Mouse (Mus musculus) embryonic fibroblast, embryonic 13.5 days (primary cell): ENCODE results near the gene Sec24a. TPM values are rescaled to one million over a fixed set of nuclear protein-coding genes. Genes with fewer than 3 reads are reported as not detected.

Experiments
- H3K27ac ChIP-seq: 2 replicates; pipeline ENCODE4 v1.5.1; 2012; ENCODE audit warnings: low read length, control low read depth, inconsistent platforms; ENCODE audit not compliant: insufficient read depth
- H3K4me1 ChIP-seq: 2 replicates; pipeline ENCODE4 v1.6.1; 2011; ENCODE audit warnings: low read length; ENCODE audit not compliant: control insufficient read depth, insufficient read depth
- H3K4me3 ChIP-seq: 2 replicates; pipeline ENCODE4 v1.5.1; 2011; ENCODE audit warnings: mild to moderate bottlenecking, control low read depth, low read length; ENCODE audit not compliant: insufficient read depth
- CTCF ChIP-seq: IDR thresholded peaks from 2 replicates; pipeline ENCODE4 v1.5.1; 2011; ENCODE audit warnings: mild to moderate bottlenecking, control low read depth, low read length, moderate library complexity, borderline replicate concordance; ENCODE audit not compliant: insufficient read depth
- POLR2A ChIP-seq: IDR thresholded peaks from 2 replicates; pipeline ENCODE4 v1.6.1; 2011; ENCODE audit warnings: low read depth, mild to moderate bottlenecking, control low read depth, low read length, moderate library complexity
- polyA plus RNA-seq: library from polyadenylated mRNA; stranded (reverse); fragments of >200 nt; gene quantifications from 2 replicates; pipeline ENCODE4 v1.2.4, GENCODE M21; 2011; ENCODE audit warnings: low read depth; ENCODE audit not compliant: missing spikeins, insufficient read length

The Sec24a gene
- polyA plus RNA-seq, 1 experiment, result 42.0 TPM

DNA sequence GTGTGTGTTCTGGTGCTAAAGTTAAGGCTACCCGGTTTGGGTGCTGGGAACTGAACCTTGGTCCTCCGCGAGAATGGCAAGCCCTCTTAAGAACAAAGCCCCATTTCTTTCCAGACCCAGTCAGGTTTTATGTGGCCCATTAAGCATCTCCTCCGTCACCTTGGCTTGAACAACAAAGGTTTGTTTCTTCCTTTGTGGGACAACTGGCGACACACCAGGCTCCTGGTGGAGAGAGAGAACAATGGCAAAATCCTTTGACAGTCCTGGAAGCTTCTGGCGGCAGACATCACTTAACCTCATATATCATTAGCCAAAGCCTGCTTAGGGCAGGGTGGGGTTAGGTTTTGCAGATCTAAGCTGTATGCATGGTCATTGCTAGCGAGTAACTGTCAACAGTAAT, 100.8 kb downstream of the Sec24a start:
- TF ChIP-seq POLR2A (no peak), CTCF (no peak)
- H3K4me1 ChIP-seq, result no peaks in the 10 kb centered on the region
- H3K4me3 ChIP-seq, result no peak overlapping the region
- H3K27ac ChIP-seq, result no peak overlapping the region

DNA sequence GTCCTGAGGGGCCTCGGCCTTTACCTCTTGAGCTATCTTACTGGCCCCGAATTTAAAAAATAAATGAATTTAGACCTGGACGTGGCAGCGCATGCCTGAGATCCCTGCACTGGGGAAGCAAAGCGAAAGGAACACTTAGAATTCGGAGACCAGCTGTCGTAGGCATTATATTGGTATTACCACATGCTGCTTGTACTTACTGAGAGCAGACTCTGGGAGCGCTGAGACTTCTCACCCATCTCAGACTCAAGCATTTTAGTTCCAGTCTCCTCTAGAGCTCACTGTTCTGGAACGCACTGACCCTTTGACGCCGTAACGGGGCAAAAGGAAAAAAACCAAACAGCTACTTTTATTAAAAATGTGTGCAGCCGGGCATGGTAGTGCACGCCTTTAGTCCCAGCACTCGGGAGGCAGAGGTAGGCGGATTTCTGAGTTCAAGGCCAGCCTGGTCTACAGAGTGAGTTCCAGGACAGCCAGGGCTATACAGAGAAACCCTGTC, 101.5 kb downstream of the Sec24a start:
- Histone ChIP-seq H3K27ac (no peak overlapping the region), H3K4me1 (no peaks in the 10 kb centered on the region), H3K4me3 (no peak overlapping the region)
- TF ChIP-seq CTCF (no peak), POLR2A (no peak)

DNA sequence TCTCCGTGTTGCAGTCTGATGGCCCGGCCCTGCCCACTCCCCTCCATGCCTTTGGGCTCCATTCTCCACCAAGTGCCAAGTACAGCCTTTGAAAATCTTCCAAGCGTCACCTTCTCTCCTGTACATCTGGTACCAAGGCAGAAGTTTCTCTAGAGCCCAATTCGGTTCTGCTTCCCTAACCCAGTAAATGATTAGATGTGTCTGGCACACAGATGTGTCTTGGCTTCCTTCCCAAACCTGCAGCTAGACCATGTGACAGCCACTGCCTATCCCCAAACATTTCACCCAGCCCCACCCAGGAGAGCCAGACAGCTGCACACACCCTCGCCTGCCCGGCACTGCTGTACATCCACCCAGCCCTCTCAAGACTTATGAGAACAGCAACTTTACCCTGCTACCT, 104.7 kb downstream of the Sec24a start:
- no peaks in the 10 kb centered on the region for H3K4me1 ChIP-seq
- H3K4me3 ChIP-seq, result no peak overlapping the region
- H3K27ac ChIP-seq, result no peak overlapping the region
- no peak for TF ChIP-seq POLR2A
- TF ChIP-seq CTCF, result no peak

DNA sequence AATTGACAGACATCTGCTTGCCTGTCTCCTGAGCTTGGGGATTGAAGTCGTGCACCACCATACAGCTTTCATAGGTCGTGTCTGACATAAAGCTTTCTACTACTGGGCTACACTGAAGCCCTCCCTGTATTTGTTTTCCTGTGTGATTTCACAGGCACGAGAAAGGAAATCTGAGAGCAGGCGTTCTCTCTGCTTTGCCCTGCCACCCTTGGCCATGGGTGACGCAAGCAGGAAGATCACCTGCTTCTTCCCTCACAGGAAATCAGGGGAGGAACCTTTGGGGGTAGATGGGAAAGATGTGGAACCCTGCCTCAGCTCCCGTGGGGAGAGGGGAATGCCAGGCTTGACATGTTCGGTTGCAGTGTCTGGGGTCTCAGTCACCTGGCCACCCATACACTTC, 105.1 kb downstream of the Sec24a start:
- H3K4me3 ChIP-seq, result no peak overlapping the region
- no peaks in the 10 kb centered on the region for H3K4me1 ChIP-seq
- no peak overlapping the region for H3K27ac ChIP-seq
- TF ChIP-seq POLR2A, result no peak
- no peak for TF ChIP-seq CTCF

DNA sequence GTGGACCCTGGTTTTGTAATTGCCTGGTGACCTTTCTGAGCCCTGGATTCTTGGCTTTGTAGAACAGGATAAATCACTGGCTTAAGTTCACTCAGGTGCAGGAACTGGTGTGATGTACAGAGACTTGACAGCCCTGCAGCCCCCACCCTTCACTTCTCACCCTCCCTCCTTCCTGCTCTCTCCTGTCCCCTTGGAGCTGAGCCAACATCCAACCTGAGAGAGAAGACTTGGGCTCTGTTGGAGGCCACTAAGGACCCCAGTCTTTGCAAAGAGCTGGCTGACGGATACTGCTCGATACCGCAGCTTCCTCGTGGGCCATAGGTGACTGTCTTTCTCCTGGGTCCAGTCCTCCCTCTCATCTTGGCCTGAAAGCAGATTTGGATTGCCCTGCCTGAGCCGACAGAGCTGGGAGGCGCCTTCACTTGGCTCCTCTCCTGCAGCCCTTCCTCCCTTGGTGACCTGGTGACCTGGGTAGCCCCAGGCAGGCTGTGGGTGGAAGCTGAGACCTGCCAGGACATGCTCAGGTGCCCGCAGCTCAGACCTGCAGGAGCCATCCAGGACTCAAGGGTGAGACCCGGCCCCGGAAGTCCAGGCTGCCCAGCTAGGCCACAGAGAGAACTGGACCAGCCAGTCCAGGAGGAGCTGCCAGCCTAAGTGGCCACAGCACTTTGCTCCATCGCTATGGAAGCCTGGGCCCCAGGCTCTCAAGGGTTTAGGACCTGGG, 106.5 kb downstream of the Sec24a start:
- no peak overlapping the region for H3K4me3 ChIP-seq
- no peaks in the 10 kb centered on the region for H3K4me1 ChIP-seq
- no peak for TF ChIP-seq CTCF
- no peak for TF ChIP-seq POLR2A
- H3K27ac ChIP-seq, result no peak overlapping the region

DNA sequence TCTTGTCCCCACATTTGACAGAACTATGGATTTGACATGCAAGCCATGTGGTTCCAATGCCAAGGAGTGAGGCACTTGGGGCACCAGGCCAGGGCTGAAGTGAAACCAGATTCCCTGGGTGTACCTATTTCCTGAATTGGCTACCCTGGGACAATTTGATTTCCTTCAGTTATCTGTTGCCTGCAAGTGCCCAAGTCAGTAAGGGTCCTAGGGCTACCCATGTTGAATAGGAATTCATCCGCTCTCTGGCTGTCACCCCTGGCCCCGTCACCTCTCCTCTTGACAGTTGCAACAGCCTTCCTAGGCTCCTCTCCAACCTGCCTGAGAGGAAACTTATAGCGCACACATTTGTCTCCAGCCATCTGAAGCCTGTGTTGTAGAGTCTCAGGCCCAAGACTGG, 108.5 kb downstream of the Sec24a start:
- no peaks in the 10 kb centered on the region for H3K4me1 ChIP-seq
- H3K4me3 ChIP-seq, result no peak overlapping the region
- no peak for TF ChIP-seq CTCF
- TF ChIP-seq POLR2A, result no peak
- H3K27ac ChIP-seq, result no peak overlapping the region

DNA sequence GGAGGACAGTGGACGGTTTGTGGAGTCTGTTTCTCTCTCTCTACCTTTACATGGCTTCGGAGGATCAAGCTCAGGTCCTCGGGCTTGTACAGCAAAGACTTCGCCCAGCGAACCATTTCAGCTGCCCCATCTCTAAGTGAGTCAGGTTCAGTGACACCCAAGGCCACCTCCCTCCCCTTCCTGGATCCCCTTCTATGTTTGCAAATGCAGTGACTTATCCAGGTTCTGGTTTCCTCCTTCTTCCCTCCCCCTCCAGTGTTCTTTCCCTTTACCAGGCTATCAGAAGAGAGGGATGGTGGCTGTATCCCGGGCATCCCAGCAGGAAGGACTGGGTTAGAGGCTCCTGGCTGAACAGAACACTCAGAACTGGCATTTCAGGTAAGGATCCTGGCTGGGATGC, 109.7 kb downstream of the Sec24a start:
- H3K4me3 ChIP-seq, result no peak overlapping the region
- H3K4me1 ChIP-seq, result no peaks in the 10 kb centered on the region
- TF ChIP-seq CTCF (no peak), POLR2A (no peak)
- no peak overlapping the region for H3K27ac ChIP-seq

DNA sequence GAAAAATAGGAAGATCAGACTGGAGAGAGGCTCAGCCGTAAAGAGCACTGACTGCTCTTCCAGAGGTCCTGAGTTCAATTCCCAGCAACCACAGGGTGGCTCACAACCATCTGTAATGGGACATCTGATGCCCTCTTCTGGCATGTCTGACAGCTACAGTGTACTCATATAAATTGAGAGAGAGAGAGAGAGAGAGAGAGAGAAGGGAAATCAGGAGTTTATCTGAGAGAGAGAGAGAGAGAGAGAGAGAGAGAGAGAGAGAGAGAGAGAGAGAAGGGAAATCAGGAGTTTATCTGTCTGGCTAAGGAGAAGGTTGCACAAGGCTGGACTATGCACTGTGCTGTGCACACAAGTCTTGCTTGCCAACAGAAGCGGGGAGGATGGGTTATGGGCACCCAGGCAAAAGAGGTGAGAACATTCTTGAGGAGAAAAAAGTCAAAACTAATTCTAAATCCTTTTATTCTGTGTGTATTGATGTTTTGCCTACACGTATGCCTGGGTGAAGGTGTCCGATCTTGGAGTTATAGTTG, 110.5 kb downstream of the Sec24a start:
- TF ChIP-seq POLR2A (no peak), CTCF (no peak)
- Histone ChIP-seq H3K27ac (no peak overlapping the region), H3K4me1 (0 out of 2 replicates have a peak, but pooled peaks cover 2% of the 10 kb centered on the region), H3K4me3 (no peak overlapping the region)

DNA sequence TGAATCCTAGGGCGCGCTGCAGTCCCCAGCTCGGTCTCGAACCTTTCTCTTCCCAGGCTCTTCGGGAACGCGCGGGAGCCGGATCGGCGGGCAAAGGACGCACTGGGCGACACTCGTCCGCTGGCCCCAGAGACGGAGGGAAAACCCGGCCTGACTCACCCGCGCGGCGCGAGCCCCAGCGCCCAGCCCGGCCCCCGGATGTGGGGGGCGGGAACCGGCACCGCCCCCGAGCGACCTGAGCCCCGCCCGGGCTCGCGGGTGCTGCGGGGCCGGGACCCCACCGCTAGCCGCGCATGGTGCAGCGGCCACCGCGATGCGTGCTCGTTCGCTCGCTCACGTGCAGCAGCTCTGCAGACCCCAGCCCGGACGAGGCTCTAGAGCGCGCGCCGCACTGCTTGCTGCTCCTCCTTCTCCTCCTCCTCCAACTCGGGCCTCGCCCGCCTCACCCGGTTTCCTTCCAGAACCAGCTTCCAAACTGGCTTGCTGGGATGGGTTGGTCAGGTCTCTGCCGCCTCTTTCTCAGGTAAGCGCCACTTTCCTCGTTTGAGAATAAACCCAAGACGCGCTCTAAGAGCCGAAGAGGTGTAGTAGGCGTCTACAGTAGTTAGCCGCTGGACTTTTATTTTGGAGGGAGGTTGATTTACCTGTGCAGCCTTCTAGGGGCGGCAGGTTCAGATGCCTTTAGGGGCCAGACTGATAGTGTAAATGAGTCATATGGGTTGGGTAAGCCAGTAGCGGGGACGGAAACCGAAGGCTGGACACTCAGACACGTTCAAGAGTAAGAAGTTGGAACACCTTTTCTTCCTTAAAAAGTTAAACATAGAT, 112.5 kb downstream of the Sec24a start, which contains the start of the genes N4bp3 and D930048N14Rik:
TSS of gene N4bp3 (minus strand) at position 152 of the 825 bp plus-strand sequence.
TSS of gene D930048N14Rik (plus strand) at position 264 of the 825 bp plus-strand sequence.
- Histone ChIP-seq H3K27ac (no peak within 1 kb of the TSS), H3K4me3 (peak within 1 kb of the TSS; percentile 59), H3K4me1 (0 out of 2 replicates have a peak, but pooled peaks cover 2% of the 10 kb centered on the region)
- TF ChIP-seq CTCF (no peak), POLR2A (peak; percentile 37; the same call in 1 of the 2 replicates)
